Mouse (Mus musculus) neural tube, embryonic 15.5 days (tissue): ENCODE results near the gene Gm3696. TPM values are rescaled to one million over a fixed set of nuclear protein-coding genes. Genes with fewer than 3 reads are reported as not detected.
"Not testable (repeated sequence)": the region's sequence is repeated elsewhere in the genome, so short reads cannot be mapped to it uniquely, and the experiment has no call there.

Source experiments
- ATAC-seq: fragments of 200-750 bp; cut with Nextera tagmentation; 2 replicates; pipeline ENCODE4 v1.8.0; 2017; ENCODE audit warnings: mild to moderate bottlenecking, moderate TSS enrichment, moderate library complexity; ENCODE audit not compliant: low FRiP score
- H3K27ac ChIP-seq: fragments of 300-500 bp; sonication (generic); replicated peaks from 2 replicates; pipeline ENCODE4 v1.5.1; 2015; ENCODE audit warnings: mild to moderate bottlenecking, inconsistent platforms
- H3K27me3 ChIP-seq: fragments of 300-500 bp; sonication (generic); replicated peaks from 2 replicates; pipeline ENCODE4 v1.6.1; 2015; ENCODE audit warnings: inconsistent platforms
- H3K36me3 ChIP-seq: fragments of 300-500 bp; sonication (generic); 2 replicates; pipeline ENCODE4 v1.6.1; 2015; ENCODE audit warnings: inconsistent platforms
- H3K4me1 ChIP-seq: fragments of 300-500 bp; sonication (generic); 2 replicates; pipeline ENCODE4 v1.6.1; 2015; ENCODE audit warnings: inconsistent platforms
- H3K4me2 ChIP-seq: fragments of 300-500 bp; sonication (generic); 2 replicates; pipeline ENCODE4 v1.6.1; 2015; ENCODE audit warnings: inconsistent platforms, mild to moderate bottlenecking, moderate library complexity
- H3K4me3 ChIP-seq: fragments of 300-500 bp; sonication (generic); replicated peaks from 2 replicates; pipeline ENCODE4 v1.5.1; 2015; ENCODE audit warnings: mild to moderate bottlenecking, inconsistent platforms
- H3K9ac ChIP-seq: fragments of 300-500 bp; sonication (generic); replicated peaks from 2 replicates; pipeline ENCODE4 v1.6.1; 2015; ENCODE audit warnings: mild to moderate bottlenecking, inconsistent platforms
- H3K9me3 ChIP-seq: fragments of 300-500 bp; sonication (generic); replicated peaks from 2 replicates; pipeline ENCODE4 v1.6.1; 2016; ENCODE audit warnings: inconsistent platforms
- WGBS: fragments of 180-500 bp; shearing (Covaris S2); methylation state at CpG from one replicate; pipeline ENCODE4 v1.1.7; 2015; ENCODE audit warnings: mixed read lengths; 5-methylcytosine and 5-hydroxymethylcytosine counted together
- polyA plus RNA-seq: library from polyadenylated mRNA; unstranded; fragments of >200 nt; fragmentation: Nextera tagmentation; extraction: Ambion mirVana; gene quantifications from 2 replicates; pipeline ENCODE4 v1.2.1, GENCODE M21; 2015

Gm3696 gene
- 6.4 and 7.3 TPM in 2 replicates for polyA plus RNA-seq

- 84% methylated on average over 1 of the region's 3 CpGs for WGBS
- H3K27ac ChIP-seq, H3K4me2 ChIP-seq, H3K4me1 ChIP-seq, ATAC-seq, H3K9me3 ChIP-seq, H3K36me3 ChIP-seq, H3K27me3 ChIP-seq, H3K4me3 ChIP-seq, H3K9ac ChIP-seq: not testable (repeated sequence)
These were observed at the start of gene Gm3696 for GRCm38 (mm10) chr14:7100521-7100920. Gm3696 (minus strand) TSS chr14:7100621.

- not testable (repeated sequence) for H3K9me3 ChIP-seq, H3K4me1 ChIP-seq, H3K4me2 ChIP-seq, ATAC-seq, H3K4me3 ChIP-seq, H3K27me3 ChIP-seq, H3K36me3 ChIP-seq, H3K27ac ChIP-seq, H3K9ac ChIP-seq
- no CpG with 5 or more reads among the region's 2 CpGs for WGBS
These were observed 24.9 kb upstream of the Gm3696 start, which contains the start of gene Gm6676 for GRCm38 (mm10) chr14:7125312-7125711. Gm6676 (minus strand) TSS chr14:7125412.

DNA sequence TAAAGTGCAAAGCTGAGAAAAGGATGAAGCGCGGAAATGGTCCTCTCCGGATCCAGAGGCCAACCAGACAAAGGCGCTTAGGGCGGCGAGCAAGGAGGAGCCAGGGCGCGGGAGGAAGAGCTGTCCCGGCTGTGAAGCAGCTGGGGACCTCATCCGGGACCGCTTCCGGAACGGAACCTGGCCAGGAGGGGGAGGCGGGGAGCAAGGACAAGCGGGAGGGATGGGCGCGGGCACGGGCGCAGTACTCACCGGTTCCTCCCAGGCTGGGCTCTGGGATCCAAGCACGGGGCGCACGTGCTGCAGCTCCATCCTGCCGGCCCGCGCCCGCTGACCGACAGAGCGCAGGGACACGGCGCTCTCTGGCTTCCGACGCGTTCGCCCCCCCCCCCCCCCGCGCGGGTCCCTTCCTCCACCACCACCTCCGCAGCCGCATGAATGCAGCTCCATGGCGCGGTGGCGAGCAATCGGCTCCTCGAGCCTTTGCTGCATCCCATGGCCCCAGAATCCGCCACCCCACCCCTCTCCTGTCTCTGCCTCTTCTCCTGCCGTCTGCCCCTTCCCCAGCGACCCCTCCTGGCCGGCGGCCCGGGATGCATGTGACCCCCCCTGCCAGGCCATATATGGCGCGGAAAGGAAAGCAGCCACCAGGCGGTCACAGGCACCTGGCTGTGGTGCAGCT, 4.8 kb upstream of the Gm3696 start:
- H3K27me3 ChIP-seq, H3K36me3 ChIP-seq, H3K4me1 ChIP-seq, H3K9me3 ChIP-seq: not testable (repeated sequence)
- Histone ChIP-seq H3K9ac (peak overlapping the region; percentile 64), H3K4me3 (peak overlapping the region; percentile 48), H3K4me2 (peak overlapping the region; percentile 57), H3K27ac (peak overlapping the region; percentile 87)
- ATAC-seq, result peak; percentile 80
- 0% methylated on average over 8 of the region's 54 CpGs for WGBS

- not testable (repeated sequence) for H3K4me2 ChIP-seq, H3K4me1 ChIP-seq, H3K9me3 ChIP-seq, H3K27me3 ChIP-seq, ATAC-seq, H3K9ac ChIP-seq, H3K4me3 ChIP-seq, H3K36me3 ChIP-seq, H3K27ac ChIP-seq
- no CpG with 5 or more reads among the region's 2 CpGs for WGBS
These were observed 55.6 kb downstream of the Gm3696 start, which contains the start of gene Gm3685 for GRCm38 (mm10) chr14:7044870-7045269. Gm3685 (minus strand) TSS chr14:7044970.

Other genes with a start within 250 kb of the Gm3696 start
- 8.5 and 13.0 TPM in 2 replicates for gene Gm3667, start 210.7 kb downstream of the Gm3696 start, polyA plus RNA-seq
- gene Gm6356, start 126.8 kb downstream of the Gm3696 start, polyA plus RNA-seq, result not detected in 2 replicates
- 2.8 and 3.4 TPM in 2 replicates for gene Gm10406, start 73.2 kb downstream of the Gm3696 start, polyA plus RNA-seq
- not detected in 2 replicates for gene Gm3685, start 55.7 kb downstream of the Gm3696 start, polyA plus RNA-seq
- not detected in 2 replicates for gene Gm6676, start 24.8 kb upstream of the Gm3696 start, polyA plus RNA-seq
- 10.9 and 12.1 TPM in 2 replicates for gene Gm3512, start 73.9 kb upstream of the Gm3696 start, polyA plus RNA-seq
- not detected in 2 replicates for gene Gm16434, start 93.9 kb upstream of the Gm3696 start, polyA plus RNA-seq
- gene Gm3727, start 164.1 kb upstream of the Gm3696 start, polyA plus RNA-seq, result not detected in 2 replicates
- gene Gm3739, start 214.4 kb upstream of the Gm3696 start, polyA plus RNA-seq, result 6.0 and 6.9 TPM in 2 replicates
- gene Gm5797, start 231.8 kb upstream of the Gm3696 start, polyA plus RNA-seq, result not detected in 2 replicates